Mouse (Mus musculus) embryonic facial prominence, embryonic 14.5 days (tissue): ENCODE measurements around the gene Sco2. TPM values are rescaled to one million over a fixed set of nuclear protein-coding genes. Genes with fewer than 3 reads are reported as not detected.

Experiments
- ATAC-seq: fragments of 200-750 bp; cut with Nextera tagmentation; 2 replicates; pipeline ENCODE4 v1.8.0; 2017; ENCODE audit warnings: low read depth, moderate number of reproducible peaks, moderate TSS enrichment
- DNase-seq: peaks from one replicate; pipeline ENCODE4 v3.0.0-alpha.2; 2015; ENCODE audit warnings: low spot score
- H3K27ac ChIP-seq: fragments of 300-500 bp; sonication (generic); replicated peaks from 2 replicates; pipeline ENCODE4 v1.5.1; 2014; ENCODE audit warnings: low read depth, mild to moderate bottlenecking, low read length, moderate library complexity
- H3K27me3 ChIP-seq: fragments of 300-500 bp; sonication (generic); replicated peaks from 2 replicates; pipeline ENCODE4 v1.6.1; 2014; ENCODE audit warnings: low read length; ENCODE audit not compliant: control insufficient read depth, insufficient read depth
- H3K36me3 ChIP-seq: fragments of 300-500 bp; sonication (generic); 2 replicates; pipeline ENCODE4 v1.6.1; 2014; ENCODE audit warnings: low read length, mixed read lengths; ENCODE audit not compliant: control insufficient read depth, insufficient read depth
- H3K4me1 ChIP-seq: fragments of 300-500 bp; sonication (generic); 2 replicates; pipeline ENCODE4 v1.6.1; 2014; ENCODE audit warnings: antibody characterized with exemption, low read length; ENCODE audit not compliant: control insufficient read depth, insufficient read depth
- H3K4me2 ChIP-seq: fragments of 300-500 bp; sonication (generic); 2 replicates; pipeline ENCODE4 v1.6.1; 2014; ENCODE audit warnings: low read depth, mild to moderate bottlenecking, low read length, moderate library complexity, mixed read lengths
- H3K4me3 ChIP-seq: fragments of 300-500 bp; sonication (generic); 2 replicates; pipeline ENCODE4 v1.5.1; 2014; ENCODE audit warnings: low read depth, mild to moderate bottlenecking, low read length
- H3K9ac ChIP-seq: fragments of 300-500 bp; sonication (generic); 2 replicates; pipeline ENCODE4 v1.6.1; 2014; ENCODE audit warnings: low read depth, mild to moderate bottlenecking, low read length, moderate library complexity, mixed read lengths
- H3K9me3 ChIP-seq: fragments of 300-500 bp; sonication (generic); 2 replicates; pipeline ENCODE4 v1.6.1; 2016; ENCODE audit warnings: low read length; ENCODE audit not compliant: control insufficient read depth
- WGBS: fragments of 180-500 bp; shearing (Covaris S2); extraction: QIAGEN DNeasy Blood & Tissue Kit; methylation state at CpG from one replicate; pipeline ENCODE4 v1.1.7; 2014; 5-methylcytosine and 5-hydroxymethylcytosine counted together
- polyA plus RNA-seq: library from polyadenylated mRNA; unstranded; fragments of >200 nt; fragmentation: Nextera tagmentation; extraction: Ambion mirVana; gene quantifications from 2 replicates; pipeline ENCODE4 v1.2.1, GENCODE M21; 2014

Gene Sco2
- polyA plus RNA-seq, 1 experiment from 2014 or later = 6.0 TPM

- Histone ChIP-seq H3K36me3 (peaks cover 88% of the 10 kb centered on the region), H3K27ac (no peak overlapping the region), H3K9ac (no peak overlapping the region), H3K4me2 (no peak overlapping the region), H3K9me3 (no peaks in the 10 kb centered on the region), H3K4me1 (no peaks in the 10 kb centered on the region), H3K4me3 (no peak overlapping the region), H3K27me3 (no peaks in the 10 kb centered on the region)
- ATAC-seq (no peak), DNase-seq (no peak)
- WGBS = 85% methylated on average over 7 of the region's 7 CpGs
Measured at GRCm38 (mm10) chr15:89363051-89363450, 10.6 kb downstream of the Sco2 start.

GRCm38 (mm10) chr15:89358784-89359183 is 14.9 kb downstream of the Sco2 start:
- 88% methylated on average over 3 of the region's 3 CpGs for WGBS
- no peak overlapping the region for H3K4me3 ChIP-seq
- peaks cover 16% of the 10 kb centered on the region for H3K4me1 ChIP-seq
- ATAC-seq (no peak), DNase-seq (no peak)
- no peak overlapping the region for H3K4me2 ChIP-seq
- no peaks in the 10 kb centered on the region for H3K27me3 ChIP-seq
- no peak overlapping the region for H3K9ac ChIP-seq
- peaks cover 51% of the 10 kb centered on the region for H3K36me3 ChIP-seq
- no peaks in the 10 kb centered on the region for H3K9me3 ChIP-seq
- no peak overlapping the region for H3K27ac ChIP-seq

- peak overlapping the region; percentile 86 for H3K4me3 ChIP-seq
- DNase-seq (peak; percentile 97), ATAC-seq (peak; percentile 77)
- H3K9ac ChIP-seq = peak overlapping the region; percentile 90
- no peaks in the 10 kb centered on the region for H3K9me3 ChIP-seq
- under 1% methylated on average over 15 of the region's 15 CpGs for WGBS
- H3K4me2 ChIP-seq = peak overlapping the region; percentile 86
- peaks cover 16% of the 10 kb centered on the region for H3K4me1 ChIP-seq
- H3K36me3 ChIP-seq = peaks cover 53% of the 10 kb centered on the region
- no peaks in the 10 kb centered on the region for H3K27me3 ChIP-seq
- H3K27ac ChIP-seq = peak overlapping the region; percentile 96
Measured at GRCm38 (mm10) chr15:89356372-89356771, 17.3 kb downstream of the Sco2 start.

- Histone ChIP-seq H3K4me2 (peak within 1 kb of the TSS; percentile 86), H3K36me3 (peaks cover 53% of the 10 kb centered on the region), H3K4me1 (peaks cover 16% of the 10 kb centered on the region), H3K27me3 (no peaks in the 10 kb centered on the region), H3K9ac (peak within 1 kb of the TSS; percentile 90), H3K9me3 (no peaks in the 10 kb centered on the region), H3K27ac (peak within 1 kb of the TSS; percentile 96), H3K4me3 (peak within 1 kb of the TSS; percentile 86)
- WGBS = under 1% methylated on average over 48 of the region's 64 CpGs
- DNase-seq (peak; percentile 98), ATAC-seq (peak; percentile 91)
Measured at GRCm38 (mm10) chr15:89355241-89356187, 18.1 kb downstream of the Sco2 start, which contains the start of the genes Lmf2 and Ncaph2. Lmf2 (minus strand) TSS chr15:89355659. Ncaph2 (plus strand) TSS chr15:89355719.

GRCm38 (mm10) chr15:89354455-89354854 is 19.2 kb downstream of the Sco2 start:
- H3K9me3 ChIP-seq = no peaks in the 10 kb centered on the region
- H3K27me3 ChIP-seq = no peaks in the 10 kb centered on the region
- 66% methylated on average over 6 of the region's 7 CpGs for WGBS
- H3K36me3 ChIP-seq = peaks cover 51% of the 10 kb centered on the region
- ATAC-seq (no peak), DNase-seq (no peak)
- H3K4me3 ChIP-seq = peak overlapping the region; percentile 86
- no peak overlapping the region for H3K27ac ChIP-seq
- H3K4me2 ChIP-seq = peak overlapping the region; percentile 86
- H3K9ac ChIP-seq = peak overlapping the region; percentile 90
- H3K4me1 ChIP-seq = peaks cover 16% of the 10 kb centered on the region

GRCm38 (mm10) chr15:89353837-89354236 is 19.8 kb downstream of the Sco2 start:
- Histone ChIP-seq H3K9ac (peak overlapping the region; percentile 90; the same call in 1 of the 2 replicates), H3K9me3 (no peaks in the 10 kb centered on the region), H3K4me2 (peak overlapping the region; percentile 86), H3K4me1 (peaks cover 16% of the 10 kb centered on the region), H3K27me3 (no peaks in the 10 kb centered on the region), H3K4me3 (no peak overlapping the region), H3K36me3 (peaks cover 50% of the 10 kb centered on the region), H3K27ac (no peak overlapping the region)
- ATAC-seq (no peak), DNase-seq (no peak)
- 93% methylated on average over 16 of the region's 16 CpGs for WGBS

- H3K36me3 ChIP-seq = peaks cover 44% of the 10 kb centered on the region
- H3K4me2 ChIP-seq = no peak overlapping the region
- no peaks in the 10 kb centered on the region for H3K9me3 ChIP-seq
- no peak overlapping the region for H3K9ac ChIP-seq
- 96% methylated on average over 12 of the region's 12 CpGs for WGBS
- peaks cover 16% of the 10 kb centered on the region for H3K4me1 ChIP-seq
- no peak for DNase-seq
- no peak overlapping the region for H3K27ac ChIP-seq
- no peak overlapping the region for H3K4me3 ChIP-seq
- no peaks in the 10 kb centered on the region for H3K27me3 ChIP-seq
- ATAC-seq = no peak
Measured at GRCm38 (mm10) chr15:89352795-89353194, 20.9 kb downstream of the Sco2 start.

- DNase-seq (no peak), ATAC-seq (no peak)
- Histone ChIP-seq H3K4me1 (peaks cover 13% of the 10 kb centered on the region), H3K27me3 (no peaks in the 10 kb centered on the region), H3K4me3 (no peak overlapping the region), H3K27ac (no peak overlapping the region), H3K36me3 (peaks cover 44% of the 10 kb centered on the region), H3K4me2 (no peak overlapping the region), H3K9ac (no peak overlapping the region), H3K9me3 (no peaks in the 10 kb centered on the region)
- WGBS = 95% methylated on average over 14 of the region's 14 CpGs
Measured at GRCm38 (mm10) chr15:89352054-89352453, 21.6 kb downstream of the Sco2 start.
